Mouse (Mus musculus) heart, adult 2 months (tissue): ENCODE measurements at regions not wholly inside any gene's neighbourhood (a gene's known extent, or its start where the extent isn't known, plus 50 kb on each side); places are given as distances from the start of the nearest gene placed in this dataset.

ENCODE experiments used
- CTCF ChIP-seq: fragments of 200-600 bp; IDR thresholded peaks from 2 replicates; pipeline ENCODE4 v1.8.1; 2022; ENCODE audit warnings: antibody characterized with exemption, mild to moderate bottlenecking, moderate library complexity
- POLR2A ChIP-seq: fragments of 200-500 bp; IDR thresholded peaks from 2 replicates; pipeline ENCODE4 v1.6.1; 2011; ENCODE audit warnings: mild to moderate bottlenecking, low read depth, low read length, control low read depth; ENCODE audit not compliant: insufficient read depth

DNA sequence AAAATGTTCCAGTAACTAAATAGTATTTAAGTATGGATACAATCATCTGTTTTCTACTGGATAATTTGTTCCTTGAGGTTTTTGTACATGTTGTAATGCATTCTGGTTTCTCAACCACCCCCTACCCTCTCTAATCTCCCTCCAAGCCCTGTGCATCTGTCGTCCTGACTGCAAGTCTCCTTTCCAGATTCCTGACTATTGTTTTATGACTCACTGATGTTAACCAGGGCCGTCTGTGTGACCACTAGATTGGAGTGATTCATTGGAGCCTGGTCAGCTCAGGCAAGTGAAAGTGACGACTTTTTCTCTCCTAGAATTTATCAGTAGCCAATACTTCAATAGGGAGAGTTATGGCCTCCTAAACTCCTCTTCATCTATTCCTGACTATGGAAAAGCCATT is 442.5 kb downstream of the Grb14 start:
- TF ChIP-seq CTCF (no peak), POLR2A (no peak)
